Mouse (Mus musculus) heart, embryonic 14.5 days (tissue): ENCODE results near the gene Crabp1. TPM values are rescaled to one million over a fixed set of nuclear protein-coding genes. Genes with fewer than 3 reads are reported as not detected.
A peak's percentile ranks its signal among the peaks of the same experiment; 100 is the strongest.

Experiments used
- ATAC-seq: fragments of 200-750 bp; cut with Nextera tagmentation; 2 replicates; pipeline ENCODE4 v1.8.0; 2017; ENCODE audit warnings: low read depth, moderate TSS enrichment; ENCODE audit not compliant: insufficient number of reproducible peaks, insufficient read depth, low FRiP score
- H3K27ac ChIP-seq, 2 experiments: fragments of 200-500 bp in 1 of 2; fragments of 300-500 bp in 1 of 2; sonication (generic) in 1 of 2; replicated peaks in 1 of 2; 2 replicates each; pipeline ENCODE4 v1.5.1; 2012 to 2014; ENCODE audit warnings: low read depth in 2 of 2, low read length in 2 of 2, control low read depth in 1 of 2, mild to moderate bottlenecking in 1 of 2, mixed read lengths in 1 of 2; ENCODE audit not compliant: control insufficient read depth in 1 of 2, insufficient read depth in 1 of 2
- H3K27me3 ChIP-seq: fragments of 300-500 bp; sonication (generic); 2 replicates; pipeline ENCODE4 v1.6.1; 2014; ENCODE audit warnings: mild to moderate bottlenecking, low read length, control low read depth; ENCODE audit not compliant: control insufficient read depth, insufficient read depth
- H3K36me3 ChIP-seq: fragments of 300-500 bp; sonication (generic); 2 replicates; pipeline ENCODE4 v1.6.1; 2014; ENCODE audit warnings: mild to moderate bottlenecking, control low read depth, low read length, mixed read lengths; ENCODE audit not compliant: control insufficient read depth, insufficient read depth
- H3K4me1 ChIP-seq, 2 experiments: fragments of 200-500 bp in 1 of 2; fragments of 300-500 bp in 1 of 2; sonication (generic) in 1 of 2; 2 replicates each; pipeline ENCODE4 v1.6.1; 2012 to 2014; ENCODE audit warnings: low read length in 2 of 2, control low read depth in 1 of 2, mixed read lengths in 1 of 2; ENCODE audit not compliant: control insufficient read depth in 2 of 2, insufficient read depth in 2 of 2
- H3K4me2 ChIP-seq: fragments of 300-500 bp; sonication (generic); 2 replicates; pipeline ENCODE4 v1.6.1; 2014; ENCODE audit warnings: mild to moderate bottlenecking, low read length
- H3K4me3 ChIP-seq, 2 experiments: fragments of 200-500 bp in 1 of 2; fragments of 300-500 bp in 1 of 2; sonication (generic) in 1 of 2; 2 replicates each; pipeline ENCODE4 v1.5.1; 2012 to 2014; ENCODE audit warnings: low read length in 2 of 2, mild to moderate bottlenecking in 2 of 2, control low read depth in 1 of 2, low read depth in 1 of 2, moderate library complexity in 1 of 2; ENCODE audit not compliant: control insufficient read depth in 1 of 2, insufficient read depth in 1 of 2
- H3K9ac ChIP-seq: fragments of 300-500 bp; sonication (generic); 2 replicates; pipeline ENCODE4 v1.6.1; 2014; ENCODE audit warnings: mild to moderate bottlenecking, low read length
- H3K9me3 ChIP-seq: fragments of 300-500 bp; sonication (generic); 2 replicates; pipeline ENCODE4 v1.6.1; 2016; ENCODE audit warnings: low read length, control low read depth; ENCODE audit not compliant: control insufficient read depth
- WGBS: fragments of 180-500 bp; shearing (Covaris S2); extraction: QIAGEN DNeasy Blood & Tissue Kit; methylation state at CpG from one replicate; pipeline ENCODE4 v1.1.7; 2014; 5-methylcytosine and 5-hydroxymethylcytosine counted together
- polyA plus RNA-seq: library from polyadenylated mRNA; unstranded; fragments of >200 nt; fragmentation: Nextera tagmentation; extraction: Ambion mirVana; gene quantifications from 2 replicates; pipeline ENCODE4 v1.2.1, GENCODE M21; 2014

The Crabp1 gene
- polyA plus RNA-seq, 1 experiment from 2014 or later, result 13.8 TPM

DNA sequence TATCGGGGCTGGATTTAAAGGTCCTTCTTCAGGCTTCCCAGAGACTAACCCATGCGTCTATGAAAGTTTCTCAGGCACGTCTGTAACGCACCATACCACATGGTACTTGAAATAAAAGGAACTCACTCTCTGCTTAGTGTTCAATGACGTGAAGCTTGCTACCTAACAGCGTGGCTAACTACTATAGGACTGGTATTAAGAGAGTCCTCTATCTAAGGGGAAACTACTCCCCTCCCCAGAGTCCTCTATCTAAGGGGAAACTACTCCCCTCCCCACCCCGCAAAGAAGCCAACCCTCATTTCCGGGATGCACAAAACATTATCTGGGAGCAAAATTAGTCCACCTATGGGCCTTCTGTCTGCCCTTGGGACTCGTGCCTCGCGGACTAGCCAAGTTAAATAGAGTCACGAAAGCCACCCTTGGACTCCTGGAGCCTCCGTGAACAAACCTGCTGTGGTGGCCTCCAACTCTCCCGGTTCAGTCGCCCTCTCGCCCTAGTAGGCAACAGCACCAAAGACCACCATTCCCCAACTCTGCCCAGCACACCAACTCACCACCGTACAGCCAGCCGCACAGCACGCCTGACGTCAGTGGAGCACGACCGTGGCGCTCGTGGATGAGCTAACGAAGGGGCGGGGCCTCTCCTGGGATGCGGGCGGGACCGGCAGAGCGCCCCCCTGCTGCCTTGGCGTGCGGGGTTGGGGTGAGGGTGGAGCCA, 30.5 kb upstream of the Crabp1 start, which contains the start of gene Wdr61:
Gene Wdr61, minus strand, starts transcription at position 599 of the 718 bp plus-strand sequence.
- no peaks in the 10 kb centered on the region for H3K27me3 ChIP-seq
- peak within 1 kb of the TSS; percentile 73 to 94 for H3K4me3 ChIP-seq
- H3K36me3 ChIP-seq, result peaks cover 20% of the 10 kb centered on the region
- WGBS, result 2% methylated on average over 27 of the region's 32 CpGs
- H3K9me3 ChIP-seq, result no peaks in the 10 kb centered on the region
- peaks cover 0 to 8% of the 10 kb centered on the region in 2 experiments; a peak in 2 of 4 replicates for H3K4me1 ChIP-seq
- peak within 1 kb of the TSS; percentile 89 for H3K4me2 ChIP-seq
- peak within 1 kb of the TSS; percentile 95 for H3K9ac ChIP-seq
- H3K27ac ChIP-seq, result peak within 1 kb of the TSS; percentile 79 to 88
- peak; percentile 96 for ATAC-seq

- Histone ChIP-seq H3K36me3 (peaks cover 13% of the 10 kb centered on the region), H3K9ac (peak overlapping the region; percentile 95), H3K27me3 (no peaks in the 10 kb centered on the region), H3K4me1 (peaks cover 0 to 8% of the 10 kb centered on the region in 2 experiments; a peak in 2 of 4 replicates), H3K4me2 (peak overlapping the region; percentile 89), H3K27ac (0 out of 4 replicates have a peak overlapping the region, but pooled peaks of 1 of the 2 experiments have one; percentile 11), H3K4me3 (peak overlapping the region; percentile 73 to 94), H3K9me3 (no peaks in the 10 kb centered on the region)
- ATAC-seq, result no peak
- WGBS, result 20% methylated on average over 10 of the region's 11 CpGs
Observed at GRCm38 (mm10) chr9:54734639-54735252, 29.8 kb upstream of the Crabp1 start.

DNA sequence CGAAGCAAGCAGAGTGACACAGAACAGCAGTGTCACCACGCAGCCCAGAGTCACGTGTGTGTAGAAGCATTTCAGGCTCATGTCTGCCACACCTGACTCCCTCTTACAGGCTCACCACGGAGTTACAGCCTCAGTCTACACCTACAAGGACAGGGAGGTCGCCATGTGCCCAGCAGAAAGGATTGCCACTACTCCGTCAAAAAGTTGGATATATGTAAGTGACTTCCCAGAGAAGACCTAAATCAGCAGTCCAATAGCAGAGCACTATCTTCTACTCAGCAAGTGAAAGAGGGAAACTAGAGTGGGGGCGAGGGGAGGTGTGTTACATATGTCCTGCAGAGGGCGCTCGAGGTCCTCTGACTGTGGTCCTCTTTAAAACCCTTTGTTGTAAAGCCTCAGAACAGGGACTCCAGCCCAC, 28.3 kb upstream of the Crabp1 start:
- Histone ChIP-seq H3K4me3 (no peak overlapping the region; a peak in 1 of 4 replicates), H3K9ac (no peak overlapping the region), H3K9me3 (no peaks in the 10 kb centered on the region), H3K4me2 (peak overlapping the region; percentile 41), H3K27me3 (no peaks in the 10 kb centered on the region), H3K4me1 (peaks cover 0 to 8% of the 10 kb centered on the region in 2 experiments; a peak in 2 of 4 replicates), H3K27ac (no peak overlapping the region), H3K36me3 (0 out of 2 replicates have a peak, but pooled peaks cover under 1% of the 10 kb centered on the region)
- ATAC-seq, result no peak
- WGBS, result 6% methylated on average over 9 of the region's 9 CpGs

- Histone ChIP-seq H3K4me2 (no peak overlapping the region), H3K27ac (no peak overlapping the region), H3K4me1 (peaks cover 0 to 5% of the 10 kb centered on the region in 2 experiments; a peak in 2 of 4 replicates), H3K4me3 (no peak overlapping the region), H3K27me3 (no peaks in the 10 kb centered on the region), H3K36me3 (no peaks in the 10 kb centered on the region), H3K9ac (no peak overlapping the region), H3K9me3 (no peaks in the 10 kb centered on the region)
- WGBS, result 37% methylated on average over 3 of the region's 3 CpGs
- ATAC-seq, result no peak
Observed at GRCm38 (mm10) chr9:54738376-54738775, 26.2 kb upstream of the Crabp1 start.

DNA sequence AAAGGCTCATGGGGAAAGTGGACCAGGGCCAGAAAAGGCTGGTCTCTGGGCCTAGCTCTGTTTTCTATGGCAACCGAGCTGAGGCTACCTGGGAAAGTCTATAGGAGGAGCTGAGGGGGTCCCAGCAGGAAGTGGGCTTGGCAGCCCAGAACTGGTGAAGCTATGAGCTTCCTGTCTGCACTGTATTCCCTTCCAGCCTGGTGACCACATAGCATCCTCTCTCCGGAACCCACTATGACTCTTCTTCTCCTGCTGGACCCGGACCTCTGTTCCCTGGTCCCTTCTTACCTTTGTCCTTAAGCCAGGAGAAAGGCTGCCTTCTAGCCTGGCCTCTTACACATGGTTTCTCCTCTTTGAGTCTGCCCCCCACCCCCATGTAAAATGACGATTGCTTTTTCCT, 20.7 kb upstream of the Crabp1 start:
- no peaks in the 10 kb centered on the region for H3K27me3 ChIP-seq
- H3K4me2 ChIP-seq, result no peak overlapping the region
- ATAC-seq, result no peak
- 62% methylated on average over 4 of the region's 4 CpGs for WGBS
- H3K4me3 ChIP-seq, result no peak overlapping the region
- H3K27ac ChIP-seq, result no peak overlapping the region
- H3K4me1 ChIP-seq, result no peaks in the 10 kb centered on the region
- no peaks in the 10 kb centered on the region for H3K36me3 ChIP-seq
- H3K9me3 ChIP-seq, result no peaks in the 10 kb centered on the region
- H3K9ac ChIP-seq, result no peak overlapping the region

GRCm38 (mm10) chr9:54745740-54746370, 18.7 kb upstream of the Crabp1 start:
- Histone ChIP-seq H3K27me3 (no peaks in the 10 kb centered on the region), H3K4me1 (no peaks in the 10 kb centered on the region), H3K36me3 (no peaks in the 10 kb centered on the region), H3K27ac (no peak overlapping the region), H3K4me3 (no peak overlapping the region), H3K9ac (no peak overlapping the region), H3K9me3 (no peaks in the 10 kb centered on the region), H3K4me2 (no peak overlapping the region)
- no peak for ATAC-seq
- WGBS, result 74% methylated on average over 13 of the region's 13 CpGs

GRCm38 (mm10) chr9:54750215-54750981, 14.2 kb upstream of the Crabp1 start:
- Histone ChIP-seq H3K27ac (no peak overlapping the region), H3K27me3 (0 out of 2 replicates have a peak, but pooled peaks cover 7% of the 10 kb centered on the region), H3K36me3 (no peaks in the 10 kb centered on the region), H3K4me3 (no peak overlapping the region), H3K9me3 (no peaks in the 10 kb centered on the region), H3K4me1 (no peaks in the 10 kb centered on the region), H3K9ac (no peak overlapping the region), H3K4me2 (no peak overlapping the region)
- WGBS, result 83% methylated on average over 7 of the region's 7 CpGs
- ATAC-seq, result no peak
